Mouse (Mus musculus) cerebellum, postnatal 25 days (tissue): Measurements from ENCODE around the gene Cacna1d.

Experiments
- DNase-seq, 2 experiments: peaks; one replicate each; pipeline ENCODE4 v3.0.0; 2021; ENCODE audit warnings: mixed read lengths in 2 of 2

The Cacna1d gene

DNA sequence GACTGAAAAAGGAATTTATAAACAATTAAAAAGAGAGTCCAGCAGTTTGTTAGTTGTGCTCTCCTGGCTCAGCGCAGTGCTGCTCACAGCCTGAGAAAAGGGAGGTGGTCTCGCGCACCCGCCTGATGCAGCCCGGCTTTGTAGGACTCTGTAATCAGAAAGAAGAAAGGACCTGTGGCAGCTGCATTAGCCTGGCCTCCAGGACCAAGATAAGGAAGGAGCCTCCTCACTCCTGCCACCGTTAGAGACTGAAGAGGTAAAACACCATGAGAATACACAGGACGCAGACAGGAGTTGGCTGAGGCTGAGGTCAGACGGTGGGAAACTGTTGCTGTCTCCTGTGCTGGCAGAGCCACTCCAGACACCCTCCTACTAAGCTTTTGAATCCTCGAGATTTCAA is at the start of gene Cacna1d:
Gene Cacna1d, minus strand, starts transcription at position 114 of the 400 bp plus-strand sequence.
- DNase-seq = no peak

DNA sequence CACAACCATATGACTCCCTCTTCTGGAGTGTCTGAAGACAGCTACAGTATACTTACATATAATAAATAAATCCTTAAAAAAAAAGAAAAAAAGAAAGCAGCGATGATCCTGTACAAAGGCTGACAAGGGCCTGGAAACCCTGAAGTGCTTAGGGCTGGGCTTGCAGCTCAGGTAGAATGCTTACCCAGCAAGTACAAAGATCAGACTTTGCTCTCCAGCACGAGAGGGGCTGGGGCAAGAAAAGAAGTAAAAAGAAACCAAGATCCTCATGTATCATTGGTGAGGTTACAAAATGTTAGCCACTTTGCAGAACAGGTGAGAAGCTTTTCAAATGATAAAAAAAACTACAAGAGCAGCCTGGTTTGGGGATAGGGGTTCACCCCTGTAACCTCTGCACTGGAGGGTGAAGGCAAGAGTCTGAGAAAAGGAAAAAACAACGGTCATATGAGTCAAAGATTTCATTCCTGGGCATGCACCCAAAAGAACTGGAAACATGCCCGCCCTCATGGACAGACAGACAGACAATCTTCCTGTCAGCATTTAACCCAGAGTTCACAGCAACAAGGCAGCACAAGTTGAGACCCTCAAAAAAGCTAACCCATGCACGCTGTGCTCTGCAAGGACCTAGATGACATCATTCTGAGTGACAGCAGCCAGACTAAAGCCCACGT is 42.7 kb upstream of the Cacna1d start:
- no peak for DNase-seq

GRCm38 (mm10) chr14:30531896-30532295 is 40.6 kb upstream of the Cacna1d start:
- no peak for DNase-seq

GRCm38 (mm10) chr14:30531431-30531830 is 40.2 kb upstream of the Cacna1d start:
- no peak for DNase-seq

GRCm38 (mm10) chr14:30530726-30531269 is 39.5 kb upstream of the Cacna1d start:
- no peak for DNase-seq

DNA sequence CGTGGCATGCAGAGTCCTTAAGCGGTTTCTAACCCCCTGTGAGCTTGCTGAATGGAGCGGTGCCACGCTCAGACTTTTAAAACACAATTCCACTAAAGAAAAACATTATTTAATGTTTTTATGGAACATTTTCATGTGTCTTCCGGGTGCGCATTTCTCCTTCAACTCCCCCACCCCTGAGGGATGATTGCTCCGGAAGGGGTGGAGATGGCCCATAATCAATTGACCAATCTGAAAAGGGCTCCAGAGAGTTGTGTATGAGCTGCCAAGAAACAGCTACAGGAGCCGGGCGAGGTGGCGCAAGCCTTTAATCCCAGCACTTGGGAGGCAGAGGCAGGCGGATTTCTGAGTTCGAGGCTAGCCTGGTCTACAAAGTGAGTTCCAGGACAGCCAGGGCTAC is 38.2 kb upstream of the Cacna1d start:
- DNase-seq = no peak

GRCm38 (mm10) chr14:30528961-30529360 is 37.7 kb upstream of the Cacna1d start:
- DNase-seq = no peak

DNA sequence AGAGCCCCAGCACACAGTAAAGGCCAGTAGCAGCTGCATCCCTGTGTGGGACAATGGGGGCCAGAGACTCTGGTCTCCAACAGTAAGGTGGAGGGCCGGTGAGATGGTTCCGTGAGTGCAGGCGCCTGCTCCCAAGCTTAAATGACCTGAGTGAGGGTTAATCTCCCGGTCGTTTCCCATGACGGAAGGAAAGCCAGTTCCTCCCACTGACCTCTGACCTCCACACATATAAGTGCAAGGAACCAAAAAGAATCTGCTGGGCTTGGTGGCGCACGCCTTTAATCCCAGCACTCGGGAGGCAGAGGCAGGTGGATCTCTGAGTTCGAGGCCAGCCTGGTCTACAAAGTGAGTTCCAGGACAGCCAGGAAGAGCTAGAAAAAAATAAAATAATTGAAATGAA is 37.1 kb upstream of the Cacna1d start:
- no peak for DNase-seq

- DNase-seq = no peak
Measured at GRCm38 (mm10) chr14:30523356-30523755, 32.1 kb upstream of the Cacna1d start.

DNA sequence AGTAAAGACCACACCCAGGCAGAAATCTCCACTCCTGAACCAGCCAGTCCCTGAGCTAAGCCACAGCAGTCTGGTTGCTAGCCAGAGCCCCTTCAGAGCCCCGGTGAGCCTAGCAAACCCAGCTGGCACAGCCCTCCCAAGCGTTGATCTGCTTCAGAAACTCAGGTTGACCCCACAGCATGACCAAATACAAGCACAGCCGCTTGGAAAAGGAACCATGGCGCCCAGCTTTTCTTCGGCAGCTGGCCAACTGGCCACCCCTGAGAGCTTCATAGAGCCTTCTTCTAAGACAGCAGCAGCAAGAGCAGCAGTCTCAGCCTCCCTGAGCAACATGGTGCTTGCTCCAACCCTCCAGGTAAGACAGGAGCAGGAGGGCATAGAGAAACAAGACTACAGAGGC is 28.1 kb upstream of the Cacna1d start:
- DNase-seq = peak in 1 of 2 experiments; percentile 22

- peak; percentile 81 to 86 for DNase-seq
Measured at GRCm38 (mm10) chr14:30515931-30516723, 24.9 kb upstream of the Cacna1d start.

DNA sequence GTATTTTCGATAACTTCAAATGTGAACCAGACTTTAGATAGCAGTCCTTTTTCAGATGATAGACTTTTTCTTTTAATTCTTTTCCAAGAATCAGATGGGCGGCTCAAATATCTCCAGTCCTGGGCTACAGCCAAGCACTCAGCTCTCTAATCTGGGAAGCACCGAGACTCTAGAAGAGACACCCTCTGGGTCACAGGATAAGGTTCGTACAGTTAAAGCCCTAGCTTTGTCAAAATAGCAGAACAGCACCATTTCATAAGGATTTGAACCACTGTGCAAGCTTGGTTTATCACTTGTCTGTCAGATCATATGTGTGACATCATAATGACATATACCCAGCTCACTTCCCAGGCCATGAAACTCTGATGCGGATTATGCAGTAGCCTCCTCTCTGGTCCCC is 21.6 kb upstream of the Cacna1d start:
- DNase-seq = no peak

DNA sequence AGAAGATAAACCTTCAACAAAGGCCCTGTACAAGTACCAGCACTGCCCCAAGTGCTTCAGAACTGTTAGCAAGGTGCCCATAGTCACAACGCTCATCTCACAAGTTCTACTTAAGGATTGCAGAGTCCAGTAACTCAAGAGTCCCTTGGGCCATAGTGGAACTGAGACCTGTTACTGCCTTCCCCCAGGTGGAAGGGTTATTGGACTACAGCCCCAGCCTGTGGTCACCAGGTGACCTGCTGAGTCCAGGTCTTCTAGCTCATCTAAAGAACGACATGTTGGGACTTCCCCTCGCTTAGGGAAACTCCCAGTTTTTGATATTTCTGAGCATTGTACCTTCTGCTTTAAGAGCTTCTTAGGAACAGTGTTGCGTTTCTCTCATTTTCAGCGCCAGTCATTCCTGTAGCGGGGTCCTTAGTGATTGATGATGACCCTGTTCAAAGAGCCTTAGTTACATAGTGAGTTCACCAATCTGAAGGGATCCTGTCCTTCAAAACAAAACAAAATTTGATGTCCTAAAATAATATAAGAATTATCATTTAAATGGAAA is 19.0 kb upstream of the Cacna1d start:
- no peak for DNase-seq

DNA sequence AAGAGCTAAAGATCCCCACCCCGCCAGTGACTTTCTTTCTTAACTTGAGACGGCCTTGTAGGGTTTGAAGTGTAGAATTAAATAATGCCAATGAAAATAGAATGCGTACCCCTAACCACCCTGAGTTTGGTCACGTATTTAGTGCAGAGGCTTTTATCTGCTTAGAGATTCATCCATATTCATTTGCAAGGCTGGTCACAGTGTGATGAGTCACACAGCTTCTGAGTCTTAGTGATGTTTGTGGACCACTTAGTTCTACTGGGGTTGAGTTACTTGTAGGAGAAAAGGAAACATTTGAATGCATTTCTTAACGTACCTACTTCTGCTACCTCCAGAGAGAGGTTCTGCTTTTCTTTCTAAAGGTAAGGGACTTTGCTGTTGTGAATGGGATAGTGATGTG is 13.7 kb upstream of the Cacna1d start:
- DNase-seq = no peak

GRCm38 (mm10) chr14:30498202-30498601 is 6.9 kb upstream of the Cacna1d start:
- DNase-seq = peak; percentile 90 to 91

GRCm38 (mm10) chr14:30494998-30495397 is 3.7 kb upstream of the Cacna1d start:
- DNase-seq = peak in 1 of 2 experiments; percentile 23

DNA sequence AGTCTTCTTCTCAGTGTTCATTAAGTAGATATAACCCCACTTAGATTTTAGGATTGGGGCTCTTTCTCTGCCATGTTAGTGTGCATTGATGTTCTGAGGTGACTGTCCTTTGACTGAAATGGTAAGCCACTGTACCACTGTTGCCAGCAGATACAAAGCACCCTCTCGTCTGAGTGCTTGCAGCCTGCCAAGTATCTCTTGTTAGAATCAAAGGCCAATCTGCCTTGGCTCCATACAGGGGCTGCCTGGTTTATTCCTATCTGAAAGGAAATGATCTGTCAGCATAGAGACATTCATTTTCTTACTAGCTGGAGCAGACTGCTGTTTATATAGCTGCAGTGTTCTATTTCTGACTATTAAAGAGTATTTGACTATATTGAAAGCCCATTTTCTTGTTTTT is 2.0 kb upstream of the Cacna1d start:
- peak in 1 of 2 experiments; percentile 8 for DNase-seq

DNA sequence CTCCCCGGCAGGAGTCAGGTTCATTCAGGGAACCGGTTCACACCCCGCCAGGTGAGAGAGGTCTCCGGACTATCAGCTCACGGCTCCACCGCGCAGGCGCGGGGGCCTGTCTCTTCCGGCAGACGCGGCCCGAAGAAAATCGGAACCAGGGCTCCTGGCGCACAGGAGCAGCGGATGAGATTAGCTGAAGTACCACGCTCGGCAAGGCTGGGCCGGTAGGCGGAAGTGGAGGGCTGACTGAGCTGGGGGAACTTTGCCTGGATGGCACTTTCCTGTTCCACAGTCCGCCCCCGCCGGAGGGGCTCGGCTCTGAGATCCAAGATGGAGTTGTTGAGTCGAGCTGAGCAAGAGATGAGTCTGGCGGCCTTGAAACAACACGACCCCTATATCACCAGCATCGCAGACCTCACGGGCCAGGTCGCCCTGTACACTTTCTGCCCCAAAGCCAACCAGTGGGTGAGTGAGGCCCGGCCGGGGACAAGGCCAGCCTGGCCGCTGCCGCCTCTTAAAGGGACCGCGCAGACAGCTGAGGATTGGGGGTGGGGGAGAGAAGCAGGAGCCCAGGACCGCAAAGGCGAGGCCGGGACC is 11.8 kb downstream of the Cacna1d start, which contains the start of gene Dcp1a:
Gene Dcp1a, plus strand, starts transcription at position 175 of the 588 bp plus-strand sequence.
- peak; percentile 97 for DNase-seq

- DNase-seq = no peak
Measured at GRCm38 (mm10) chr14:30474416-30474815, 16.8 kb downstream of the Cacna1d start.

DNA sequence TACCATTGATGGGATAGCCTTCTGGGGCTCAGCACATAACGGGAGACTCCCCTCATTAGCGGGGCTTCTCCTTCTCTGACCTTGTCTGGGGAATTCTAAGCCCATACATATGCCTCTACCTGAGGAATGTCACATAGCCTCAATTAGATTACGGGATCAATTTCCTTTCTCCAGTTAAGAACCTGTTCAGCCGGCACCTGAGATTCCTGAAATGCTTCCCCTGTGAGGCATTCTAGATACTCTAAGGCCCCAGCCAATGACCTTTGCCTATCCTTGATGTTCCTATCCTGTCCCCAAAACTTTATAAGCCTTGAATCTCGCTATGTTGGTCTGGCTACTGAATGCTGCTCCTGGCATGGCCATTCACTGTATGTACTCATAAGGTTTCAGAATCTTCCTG is 17.6 kb downstream of the Cacna1d start:
- no peak for DNase-seq

DNA sequence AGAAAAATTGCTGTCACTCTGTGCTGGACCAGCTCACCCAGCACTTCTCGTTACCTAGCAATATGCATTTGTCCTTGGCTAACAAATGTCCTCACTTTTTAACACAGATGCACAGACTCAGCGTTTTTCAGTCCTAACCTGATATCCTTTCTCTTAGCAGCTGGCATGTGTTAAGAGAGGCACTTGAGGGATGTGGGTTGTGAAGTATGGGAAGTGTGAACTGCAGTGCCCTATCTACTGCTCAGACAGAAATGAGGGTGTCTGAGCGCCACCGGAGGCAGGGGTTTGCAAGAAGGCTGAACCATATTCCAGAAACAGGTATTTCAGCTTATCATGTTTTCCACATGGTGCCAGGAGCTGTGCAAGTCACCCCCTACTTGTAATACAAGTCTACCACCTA is 27.9 kb downstream of the Cacna1d start:
- DNase-seq = no peak

DNA sequence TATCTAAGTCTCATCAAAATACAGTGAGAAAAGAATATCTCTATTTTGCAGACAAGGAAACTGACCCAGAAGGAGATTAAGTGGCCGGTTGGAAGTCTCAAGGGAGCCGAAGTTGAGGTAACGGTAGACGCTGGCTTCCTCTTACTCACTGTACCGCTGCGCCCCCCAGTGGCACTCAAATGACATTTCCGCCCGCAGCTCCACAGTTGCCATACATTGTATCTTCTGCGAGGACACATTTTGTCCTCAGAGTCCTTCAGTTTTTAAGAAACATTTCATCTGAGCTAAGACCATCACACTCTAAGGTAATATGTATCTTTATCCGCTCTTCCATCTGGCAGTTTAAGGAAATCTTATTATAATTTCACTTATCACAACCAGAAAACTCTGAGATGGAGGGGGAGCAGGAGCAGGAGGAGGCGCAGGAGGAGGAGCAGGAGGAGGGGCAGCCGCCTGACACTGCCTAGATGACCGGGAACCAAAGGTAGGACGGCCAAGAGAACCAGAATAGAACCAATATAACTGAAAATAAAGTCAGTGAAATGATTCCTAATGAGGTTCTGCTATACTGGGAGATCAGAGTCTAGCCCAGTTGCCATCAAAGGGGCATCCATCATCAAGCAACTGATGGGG is 31.2 kb downstream of the Cacna1d start:
- DNase-seq = peak; percentile 82 to 90

DNA sequence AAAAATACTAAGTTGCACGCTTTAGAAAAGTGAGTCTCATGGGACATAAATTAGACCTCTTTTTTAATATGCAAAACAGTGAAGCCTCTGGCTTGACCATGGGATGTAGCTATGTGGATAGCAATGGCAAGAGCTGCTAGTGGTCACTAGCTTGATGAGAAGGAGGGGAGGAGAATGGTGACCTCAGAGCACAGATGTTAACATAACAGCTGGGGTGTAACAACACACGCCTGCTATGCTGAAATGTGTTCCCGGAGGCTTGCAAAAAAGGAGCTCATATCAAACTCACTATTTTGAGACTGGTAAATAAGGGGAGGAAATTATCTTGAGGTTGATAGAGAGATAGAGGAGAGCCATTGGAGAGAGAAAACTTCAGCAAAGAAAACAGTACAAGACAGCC is 32.4 kb downstream of the Cacna1d start:
- no peak for DNase-seq
